Mouse (Mus musculus) T-cell, adult 2 months (primary cell): ENCODE results near the gene Brpf3.
"Not testable (repeated sequence)": the region's sequence is repeated elsewhere in the genome, so short reads cannot be mapped to it uniquely, and the experiment has no call there.

Experiments used
- DNase-seq: peaks from one replicate; pipeline ENCODE4 v3.0.0; 2022; ENCODE audit warnings: low spot score

Brpf3 gene

GRCm38 (mm10) chr17:28799291-28800160 is 1.4 kb upstream of the Brpf3 start:
- peak; percentile 51 for DNase-seq

DNA sequence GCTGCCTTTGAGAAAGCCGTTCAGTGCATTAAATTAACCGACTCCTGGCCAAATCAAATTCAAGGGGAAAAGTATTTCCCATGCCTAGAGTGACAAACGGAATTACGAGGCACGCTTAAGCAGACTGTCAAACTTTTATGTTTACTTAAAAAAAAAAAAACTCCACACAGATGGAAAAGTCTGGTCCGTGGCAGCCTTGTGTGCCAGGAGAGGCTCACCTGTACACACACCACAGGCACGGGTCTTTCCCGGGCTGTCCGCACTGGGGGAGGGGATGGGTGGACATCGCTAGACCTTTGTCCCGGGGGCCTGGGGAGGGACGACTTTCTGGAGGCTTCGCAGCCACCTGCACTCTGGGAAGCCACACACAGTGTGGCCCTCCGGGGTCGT is 614 bp upstream of the Brpf3 start:
- DNase-seq: no peak

- DNase-seq: peak; percentile 98
These were observed 650 bp downstream of the Brpf3 start for GRCm38 (mm10) chr17:28801474-28802005.

DNA sequence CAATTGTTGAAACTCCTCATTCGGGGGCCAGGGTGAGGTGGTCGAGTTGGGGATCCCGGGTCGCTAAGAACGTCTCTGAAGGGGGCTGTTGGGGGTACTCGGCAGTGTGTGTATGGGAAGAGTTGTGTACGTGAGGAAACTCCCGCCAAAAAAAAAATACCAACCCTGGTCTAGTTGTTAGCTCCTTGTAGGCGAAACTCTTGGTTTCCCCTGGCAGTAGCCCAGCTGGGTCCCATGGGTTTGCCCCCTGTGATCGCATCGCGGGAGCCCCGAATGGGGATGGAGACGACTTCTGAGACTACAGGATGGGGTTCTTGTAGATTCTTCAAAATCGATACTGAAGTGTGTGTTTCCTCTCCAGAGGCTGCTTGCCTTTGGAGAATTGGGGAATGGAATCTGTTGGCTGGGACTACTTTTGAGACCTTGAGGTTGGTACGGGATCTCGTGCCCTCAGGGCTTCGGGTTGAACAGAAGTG is 1.2 kb downstream of the Brpf3 start:
- no peak for DNase-seq

DNA sequence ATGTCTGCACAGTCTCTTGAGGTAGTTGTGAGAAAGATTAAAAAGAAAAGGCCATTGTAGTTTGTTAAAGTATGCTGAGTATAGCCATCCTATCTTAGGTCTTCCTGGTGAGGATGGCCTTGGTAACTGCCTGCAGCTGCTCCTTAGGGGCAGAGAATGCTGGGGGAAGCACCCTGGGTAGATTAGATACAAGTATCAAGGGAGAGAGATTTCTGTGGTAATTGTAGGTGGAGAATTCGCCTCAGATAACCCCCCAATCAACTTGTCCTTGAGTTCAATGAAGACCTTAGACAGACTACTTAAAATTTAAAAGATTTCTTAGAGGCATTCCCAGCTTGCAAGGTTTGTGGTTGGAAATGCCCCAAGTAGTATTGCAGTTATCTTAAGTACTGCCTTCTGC is 2.4 kb downstream of the Brpf3 start:
- DNase-seq: no peak

DNA sequence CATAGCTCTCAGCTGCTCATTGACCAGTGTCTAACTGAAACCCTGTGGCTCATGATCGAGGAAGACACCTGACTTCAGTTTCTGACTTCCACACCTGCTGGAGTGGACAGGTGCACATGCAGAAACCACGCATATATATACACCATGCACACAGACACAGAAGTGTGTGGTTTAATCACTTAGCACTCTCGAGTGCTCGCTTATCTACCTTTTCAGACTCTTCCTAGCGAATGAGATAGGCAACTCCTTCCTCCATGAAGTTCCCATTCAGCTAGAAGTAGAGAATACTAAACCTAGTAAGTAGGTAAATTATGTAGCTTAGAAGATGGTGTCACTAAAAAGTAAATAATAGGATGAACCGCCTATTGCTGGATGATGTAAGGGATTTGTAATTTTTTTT is 4.1 kb downstream of the Brpf3 start:
- no peak for DNase-seq

GRCm38 (mm10) chr17:28806770-28807169 is 5.9 kb downstream of the Brpf3 start:
- no peak for DNase-seq

- no peak for DNase-seq
These were observed 7.8 kb downstream of the Brpf3 start for GRCm38 (mm10) chr17:28808714-28809113.

- no peak for DNase-seq
These were observed 8.4 kb downstream of the Brpf3 start for GRCm38 (mm10) chr17:28809175-28809831.

GRCm38 (mm10) chr17:28812345-28812744 is 11.5 kb downstream of the Brpf3 start:
- DNase-seq: no peak

- DNase-seq: no peak
These were observed 13.7 kb downstream of the Brpf3 start for GRCm38 (mm10) chr17:28814529-28815097.

DNA sequence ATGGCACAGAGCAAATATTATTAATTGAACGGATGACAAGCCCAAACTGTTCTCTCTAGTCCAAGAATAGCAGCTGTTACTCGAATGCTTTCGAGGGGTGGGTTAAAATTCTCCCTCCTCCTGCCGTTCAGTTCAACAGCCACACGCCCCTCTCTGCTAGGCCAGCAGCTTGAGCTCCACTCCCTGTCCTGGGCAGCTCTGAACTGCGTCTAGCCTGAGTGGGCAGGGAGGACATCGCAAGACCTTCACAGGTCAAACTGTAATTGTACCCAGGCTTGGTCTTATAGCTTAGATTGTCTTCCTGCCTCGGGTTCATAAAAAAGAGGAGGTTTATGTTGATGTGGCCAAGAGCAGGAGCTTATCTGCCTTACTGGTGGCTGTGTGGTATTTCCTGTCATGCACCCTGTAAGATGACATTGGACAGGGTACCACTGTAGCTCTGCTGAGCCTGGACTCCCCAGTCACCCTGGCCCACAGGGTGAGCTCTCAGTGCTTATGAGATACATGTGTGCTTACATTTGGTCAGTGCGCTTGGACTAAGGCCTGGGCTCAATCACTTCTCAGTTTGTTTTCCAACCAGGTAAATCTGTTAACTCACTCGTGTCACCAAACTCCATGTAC is 14.6 kb downstream of the Brpf3 start:
- no peak for DNase-seq

GRCm38 (mm10) chr17:28816326-28816725 is 15.4 kb downstream of the Brpf3 start:
- not testable (repeated sequence) for DNase-seq

DNA sequence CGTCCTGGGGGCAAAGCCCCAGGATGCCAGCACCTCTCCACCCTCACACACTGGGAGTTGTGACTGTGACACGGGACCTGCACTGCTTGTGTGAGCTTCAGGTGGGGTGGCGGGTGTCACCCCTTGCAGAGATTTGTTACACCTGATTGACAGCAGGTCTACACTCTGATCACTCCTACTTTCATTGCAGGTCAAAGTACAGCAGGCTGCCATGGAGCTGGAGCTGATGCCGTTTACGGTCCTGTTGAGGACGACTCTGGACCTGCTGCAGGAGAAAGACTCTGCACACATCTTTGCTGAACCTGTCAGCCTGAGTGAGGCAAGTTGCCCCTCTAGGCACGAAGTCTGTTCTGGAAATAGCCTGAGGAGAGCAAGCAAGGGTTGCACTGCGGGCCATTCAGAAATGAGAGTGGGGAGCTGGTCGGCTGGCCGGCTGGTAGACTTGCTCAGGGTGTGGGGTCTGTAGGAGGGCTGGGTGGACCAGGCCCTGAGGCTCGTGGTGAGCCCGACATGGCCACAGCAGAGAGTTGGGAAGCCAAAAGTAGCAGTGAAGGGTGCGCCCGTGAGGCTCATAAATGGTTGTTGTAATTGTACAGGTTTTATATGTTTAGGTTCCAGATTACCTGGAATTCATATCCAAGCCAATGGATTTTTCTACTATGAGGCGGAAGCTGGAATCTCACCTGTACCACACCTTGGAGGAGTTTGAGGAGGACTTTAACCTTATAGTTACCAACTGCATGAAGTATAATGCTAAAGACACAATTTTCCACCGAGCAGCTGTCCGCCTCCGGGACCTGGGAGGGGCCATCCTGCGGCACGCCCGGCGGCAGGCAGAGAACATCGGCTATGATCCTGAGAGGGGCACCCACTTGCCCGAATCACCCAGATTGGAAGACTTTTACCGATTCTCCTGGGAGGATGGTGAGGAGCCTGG is 16.3 kb downstream of the Brpf3 start:
- DNase-seq: no peak

GRCm38 (mm10) chr17:28820189-28820588 is 19.3 kb downstream of the Brpf3 start:
- DNase-seq: no peak

GRCm38 (mm10) chr17:28823004-28823745 is 22.3 kb downstream of the Brpf3 start:
- DNase-seq: no peak

DNA sequence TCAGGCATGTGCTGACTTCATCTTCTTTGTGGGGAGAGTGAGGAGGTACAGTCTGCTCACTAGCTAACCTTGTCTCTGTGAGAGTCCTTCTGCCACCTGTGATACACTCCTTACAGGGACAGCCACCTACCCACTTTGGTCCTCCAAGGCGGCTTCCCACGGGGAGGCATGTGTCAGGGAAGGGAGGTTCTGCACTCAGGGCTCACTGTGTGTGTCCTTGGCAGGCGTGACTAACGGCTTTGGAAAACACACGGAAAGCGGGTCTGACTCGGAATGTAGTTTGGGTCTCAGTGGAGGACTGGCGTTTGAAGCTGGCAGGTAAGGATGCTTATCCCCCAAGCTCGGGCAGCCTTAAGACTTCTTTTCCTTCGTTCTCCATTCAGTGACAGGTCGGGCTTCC is 22.9 kb downstream of the Brpf3 start:
- no peak for DNase-seq

- DNase-seq: no peak
These were observed 24.0 kb downstream of the Brpf3 start for GRCm38 (mm10) chr17:28824896-28825295.

GRCm38 (mm10) chr17:28825359-28826041 is 24.6 kb downstream of the Brpf3 start:
- DNase-seq: no peak
